Mouse (Mus musculus): ENCODE measurements around the gene Cxcr4. TPM values are rescaled to one million over a fixed set of nuclear protein-coding genes. Genes with fewer than 3 reads are reported as not detected.

Gene Cxcr4
- total and polyA plus RNA-seq, 3 experiments, result 0.16 to 17.8 TPM; not detected in 1

DNA sequence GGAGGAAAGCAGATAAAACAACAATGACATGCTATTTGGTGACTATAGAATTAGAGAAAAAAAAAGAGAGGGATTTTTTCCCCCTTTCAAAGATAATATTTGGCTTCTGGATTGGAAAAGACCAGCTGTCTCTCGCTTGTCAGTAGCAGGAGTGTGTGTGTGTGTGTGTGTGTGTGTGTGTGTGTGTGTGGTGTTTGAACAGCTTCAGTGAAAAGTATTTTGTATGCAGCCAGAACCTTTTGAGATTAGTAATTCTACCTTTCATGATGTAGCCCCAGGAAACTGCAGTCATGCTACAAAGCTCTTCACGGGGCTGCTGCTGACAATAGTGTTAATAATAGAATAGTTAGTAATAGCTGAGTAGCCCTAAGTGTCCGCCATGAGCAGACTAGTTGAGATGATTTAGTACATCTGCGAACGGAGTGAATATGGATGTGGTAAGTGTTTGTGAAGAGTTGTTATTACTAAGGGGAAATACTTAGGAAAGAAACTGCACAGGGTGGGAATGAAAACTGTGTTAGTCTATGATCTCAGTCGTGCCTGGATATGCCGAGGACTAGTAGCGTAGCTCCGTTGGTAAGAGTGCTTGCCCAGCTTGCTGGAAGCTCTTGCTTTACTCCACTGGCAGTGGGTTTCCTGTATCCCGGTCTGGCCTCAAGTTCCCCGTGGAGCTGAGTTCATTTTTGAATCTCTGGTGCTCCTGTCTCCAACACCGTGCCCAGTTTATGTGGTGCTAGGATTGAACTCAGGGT lies 2.4 kb upstream of the Cxcr4 start:
- Histone ChIP-seq H3K36me3 (replicated peaks) (no peaks in the 10 kb centered on the region), H3K4me3 (ENCODE audit: low read depth, low read length) (no peak overlapping the region), H3K9me3 (replicated peaks) (peaks cover 31% of the 10 kb centered on the region), H3K4me1 (ENCODE audit: insufficient read depth, low read depth, low read length) (no peaks in the 10 kb centered on the region), H3K27me3 (ENCODE audit: insufficient read depth, low read length) (no peaks in the 10 kb centered on the region)
- ATAC-seq (ENCODE audit: extremely low read depth, insufficient number of reproducible peaks, low FRiP score, poor library complexity, severe bottlenecking), result no peak
- TF ChIP-seq GATA1 (IDR thresholded peaks at IDR 0.05; ENCODE audit: borderline replicate concordance, low read length) (no peak), CTCF (IDR thresholded peaks at IDR 0.05; ENCODE audit: low read depth, low read length) (no peak), POLR2AphosphoS5 (IDR thresholded peaks at IDR 0.05; ENCODE audit: insufficient replicate concordance, low read depth, low read length) (no peak), TAL1 (conservative IDR thresholded peaks at IDR 0.05; ENCODE audit: low read depth, low read length) (no peak), GATA2 (IDR thresholded peaks at IDR 0.05; ENCODE audit: borderline replicate concordance, low read depth, low read length) (no peak)
- no peak for DNase-seq (ENCODE audit: low spot score)

DNA sequence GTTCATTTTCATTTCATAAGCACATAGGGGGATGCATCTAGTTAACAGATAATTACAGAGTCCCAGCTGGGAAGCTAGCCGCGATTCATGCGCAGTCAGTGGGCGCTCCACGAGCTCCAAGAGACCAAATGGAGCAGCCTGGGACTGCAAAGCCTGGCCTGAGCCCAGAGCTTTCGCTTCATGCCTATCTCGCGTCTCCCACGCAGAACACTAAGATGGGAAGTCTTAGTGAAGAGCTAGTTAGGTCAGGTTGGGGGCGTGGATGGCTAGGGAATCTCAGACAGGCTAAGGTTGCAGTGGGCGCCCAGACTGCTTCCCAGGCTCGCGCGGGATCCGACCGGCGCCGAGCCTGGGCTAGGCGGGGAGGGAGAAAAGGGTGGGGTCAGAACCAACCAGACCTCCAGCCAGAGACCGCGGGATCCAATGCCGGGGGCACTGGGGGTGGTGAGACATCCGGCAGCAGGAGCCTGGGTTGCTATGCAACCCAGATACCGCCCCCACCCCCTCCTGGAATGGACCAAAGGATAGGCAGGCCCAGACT lies 938 bp upstream of the Cxcr4 start:
- Histone ChIP-seq H3K9me3 (replicated peaks) (peaks cover 37% of the 10 kb centered on the region), H3K27me3 (ENCODE audit: insufficient read depth, low read length) (no peaks in the 10 kb centered on the region), H3K4me1 (ENCODE audit: insufficient read depth, low read depth, low read length) (no peaks in the 10 kb centered on the region), H3K4me3 (ENCODE audit: low read depth, low read length) (no peak overlapping the region; the same call in 1 of the 2 replicates), H3K36me3 (replicated peaks) (no peaks in the 10 kb centered on the region)
- no peak for TF ChIP-seq TAL1 (conservative IDR thresholded peaks at IDR 0.05; ENCODE audit: low read depth, low read length)
- no peak for TF ChIP-seq CTCF (IDR thresholded peaks at IDR 0.05; ENCODE audit: low read depth, low read length)
- no peak for TF ChIP-seq POLR2AphosphoS5 (IDR thresholded peaks at IDR 0.05; ENCODE audit: insufficient replicate concordance, low read depth, low read length)
- TF ChIP-seq GATA1 (IDR thresholded peaks at IDR 0.05; ENCODE audit: borderline replicate concordance, low read length), result no peak
- no peak for TF ChIP-seq GATA2 (IDR thresholded peaks at IDR 0.05; ENCODE audit: borderline replicate concordance, low read depth, low read length)
- ATAC-seq (ENCODE audit: extremely low read depth, insufficient number of reproducible peaks, low FRiP score, poor library complexity, severe bottlenecking) (no peak), DNase-seq (ENCODE audit: low spot score) (no peak)

DNA sequence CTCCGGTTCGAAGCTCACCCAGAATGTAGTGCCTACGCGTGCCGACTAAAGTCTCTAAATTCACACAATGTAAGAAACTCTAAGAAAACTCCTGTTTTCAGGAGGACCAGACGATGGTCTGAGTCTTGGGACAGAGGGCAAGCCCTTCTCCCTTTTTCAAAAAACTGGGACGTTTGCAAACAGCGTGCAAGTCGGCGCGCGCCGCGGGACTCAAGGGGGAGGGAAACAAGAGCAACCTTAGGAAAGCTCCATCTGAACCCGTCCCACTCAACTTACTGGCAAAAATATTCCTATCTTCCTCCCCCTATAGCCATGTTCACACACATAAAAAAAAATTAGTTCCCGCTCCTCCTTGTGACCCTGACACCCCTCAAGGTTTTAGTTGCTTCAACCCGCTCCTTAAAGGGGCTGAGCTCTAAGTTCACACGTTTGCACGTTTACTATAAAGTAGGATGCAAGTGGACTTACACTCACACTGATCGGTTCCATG lies 327 bp downstream of the Cxcr4 start:
- no peaks in the 10 kb centered on the region for H3K36me3 ChIP-seq (replicated peaks)
- TF ChIP-seq GATA2 (IDR thresholded peaks at IDR 0.05; ENCODE audit: borderline replicate concordance, low read depth, low read length) (no peak), GATA1 (IDR thresholded peaks at IDR 0.05; ENCODE audit: borderline replicate concordance, low read length) (no peak), CTCF (IDR thresholded peaks at IDR 0.05; ENCODE audit: low read depth, low read length) (no peak), POLR2AphosphoS5 (IDR thresholded peaks at IDR 0.05; ENCODE audit: insufficient replicate concordance, low read depth, low read length) (no peak), TAL1 (conservative IDR thresholded peaks at IDR 0.05; ENCODE audit: low read depth, low read length) (no peak)
- no peaks in the 10 kb centered on the region for H3K4me1 ChIP-seq (ENCODE audit: insufficient read depth, low read depth, low read length)
- no peaks in the 10 kb centered on the region for H3K27me3 ChIP-seq (ENCODE audit: insufficient read depth, low read length)
- H3K9me3 ChIP-seq (replicated peaks), result peaks cover 37% of the 10 kb centered on the region
- DNase-seq (ENCODE audit: low spot score) (no peak), ATAC-seq (ENCODE audit: extremely low read depth, insufficient number of reproducible peaks, low FRiP score, poor library complexity, severe bottlenecking) (no peak)
- no peak overlapping the region for H3K4me3 ChIP-seq (ENCODE audit: low read depth, low read length)

DNA sequence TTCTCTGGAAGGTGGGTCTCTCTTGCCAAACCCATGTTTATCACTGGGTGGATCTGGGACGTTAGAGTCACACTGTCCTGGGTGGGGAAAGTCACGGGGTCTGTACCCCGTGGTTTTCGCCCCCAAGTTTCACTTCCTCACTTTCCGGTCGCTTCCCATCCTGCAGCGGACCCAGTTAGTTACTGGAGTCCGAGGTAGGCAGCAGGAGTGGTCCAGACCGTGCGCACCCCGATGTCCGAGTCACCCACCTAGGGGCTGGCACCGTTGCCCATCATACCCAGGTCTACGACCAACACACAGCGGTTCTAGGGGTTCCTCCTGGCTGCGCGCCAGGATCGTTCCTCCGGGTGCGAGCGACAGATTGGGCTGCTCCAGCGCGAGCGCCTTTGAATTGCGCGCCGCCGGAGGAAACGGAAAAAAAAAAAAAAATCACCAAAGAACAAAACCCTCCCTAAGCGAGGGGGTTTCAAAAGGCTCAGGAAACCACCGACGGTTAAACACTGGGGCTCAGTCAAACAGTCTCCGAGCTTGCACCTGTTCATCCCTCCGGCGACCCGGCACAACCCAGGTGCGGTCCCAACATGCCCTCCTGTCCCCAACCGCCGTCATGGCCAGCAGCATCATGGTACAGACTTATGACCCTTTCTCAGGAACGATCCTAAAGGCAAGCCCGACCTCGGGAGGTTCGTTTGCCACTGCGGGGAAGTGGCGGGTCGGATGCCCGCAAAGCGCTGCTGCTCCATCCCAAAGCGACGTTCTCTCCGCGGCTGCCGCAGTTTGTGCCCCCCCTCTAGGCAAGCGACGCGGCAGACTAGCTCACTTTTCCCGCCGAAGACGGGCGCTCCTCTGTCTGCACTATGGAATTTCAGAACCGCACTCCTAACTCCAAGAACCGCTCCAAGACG lies 1.0 kb downstream of the Cxcr4 start:
- Histone ChIP-seq H3K4me1 (ENCODE audit: insufficient read depth, low read depth, low read length) (no peaks in the 10 kb centered on the region), H3K4me3 (ENCODE audit: low read depth, low read length) (peak overlapping the region; percentile 22; the same call in 1 of the 2 replicates), H3K27me3 (ENCODE audit: insufficient read depth, low read length) (no peaks in the 10 kb centered on the region), H3K36me3 (replicated peaks) (no peaks in the 10 kb centered on the region), H3K9me3 (replicated peaks) (peaks cover 37% of the 10 kb centered on the region)
- no peak for ATAC-seq (ENCODE audit: extremely low read depth, insufficient number of reproducible peaks, low FRiP score, poor library complexity, severe bottlenecking)
- TF ChIP-seq GATA2 (IDR thresholded peaks at IDR 0.05; ENCODE audit: borderline replicate concordance, low read depth, low read length) (no peak), GATA1 (IDR thresholded peaks at IDR 0.05; ENCODE audit: borderline replicate concordance, low read length) (no peak), TAL1 (conservative IDR thresholded peaks at IDR 0.05; ENCODE audit: low read depth, low read length) (no peak), POLR2AphosphoS5 (IDR thresholded peaks at IDR 0.05; ENCODE audit: insufficient replicate concordance, low read depth, low read length) (no peak), CTCF (IDR thresholded peaks at IDR 0.05; ENCODE audit: low read depth, low read length) (no peak)
- no peak for DNase-seq (ENCODE audit: low spot score)

DNA sequence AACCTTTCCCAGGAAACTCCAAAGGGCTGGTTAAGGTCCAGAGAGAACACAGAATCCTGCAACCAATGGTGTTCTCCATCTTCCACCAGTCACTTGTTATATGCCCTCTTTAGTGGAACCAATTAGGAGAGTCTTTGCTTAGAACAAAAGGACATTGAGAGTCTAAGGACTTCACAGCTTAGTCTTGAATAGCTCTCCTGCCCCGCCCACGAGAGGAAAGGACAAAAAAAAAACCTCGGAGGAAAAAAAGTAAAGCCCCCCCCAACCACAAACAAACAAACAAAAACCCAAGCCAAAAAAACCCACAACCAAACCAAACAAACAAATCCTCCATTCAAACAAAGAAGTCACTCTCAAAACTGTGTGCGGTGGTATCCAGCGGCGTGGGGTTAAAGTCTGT lies 2.1 kb downstream of the Cxcr4 start:
- no peaks in the 10 kb centered on the region for H3K36me3 ChIP-seq (replicated peaks)
- TF ChIP-seq CTCF (IDR thresholded peaks at IDR 0.05; ENCODE audit: low read depth, low read length), result no peak
- TF ChIP-seq POLR2AphosphoS5 (IDR thresholded peaks at IDR 0.05; ENCODE audit: insufficient replicate concordance, low read depth, low read length), result no peak
- TF ChIP-seq TAL1 (conservative IDR thresholded peaks at IDR 0.05; ENCODE audit: low read depth, low read length), result no peak
- TF ChIP-seq GATA1 (IDR thresholded peaks at IDR 0.05; ENCODE audit: borderline replicate concordance, low read length), result no peak
- TF ChIP-seq GATA2 (IDR thresholded peaks at IDR 0.05; ENCODE audit: borderline replicate concordance, low read depth, low read length), result no peak
- no peak overlapping the region for H3K4me3 ChIP-seq (ENCODE audit: low read depth, low read length)
- H3K27me3 ChIP-seq (ENCODE audit: insufficient read depth, low read length), result no peaks in the 10 kb centered on the region
- H3K4me1 ChIP-seq (ENCODE audit: insufficient read depth, low read depth, low read length), result no peaks in the 10 kb centered on the region
- ATAC-seq (ENCODE audit: extremely low read depth, insufficient number of reproducible peaks, low FRiP score, poor library complexity, severe bottlenecking), result no peak
- peaks cover 35% of the 10 kb centered on the region for H3K9me3 ChIP-seq (replicated peaks)
- no peak for DNase-seq (ENCODE audit: low spot score)
